Mouse (Mus musculus): Measurements from ENCODE around the gene Plcxd2. TPM values are rescaled to one million over a fixed set of nuclear protein-coding genes. Genes with fewer than 3 reads are reported as not detected.

Plcxd2 gene
- 7.4 and 7.5 TPM in 2 replicates for polyA plus RNA-seq (2015; fragmentation: Nextera tagmentation; extraction: Ambion mirVana)

DNA sequence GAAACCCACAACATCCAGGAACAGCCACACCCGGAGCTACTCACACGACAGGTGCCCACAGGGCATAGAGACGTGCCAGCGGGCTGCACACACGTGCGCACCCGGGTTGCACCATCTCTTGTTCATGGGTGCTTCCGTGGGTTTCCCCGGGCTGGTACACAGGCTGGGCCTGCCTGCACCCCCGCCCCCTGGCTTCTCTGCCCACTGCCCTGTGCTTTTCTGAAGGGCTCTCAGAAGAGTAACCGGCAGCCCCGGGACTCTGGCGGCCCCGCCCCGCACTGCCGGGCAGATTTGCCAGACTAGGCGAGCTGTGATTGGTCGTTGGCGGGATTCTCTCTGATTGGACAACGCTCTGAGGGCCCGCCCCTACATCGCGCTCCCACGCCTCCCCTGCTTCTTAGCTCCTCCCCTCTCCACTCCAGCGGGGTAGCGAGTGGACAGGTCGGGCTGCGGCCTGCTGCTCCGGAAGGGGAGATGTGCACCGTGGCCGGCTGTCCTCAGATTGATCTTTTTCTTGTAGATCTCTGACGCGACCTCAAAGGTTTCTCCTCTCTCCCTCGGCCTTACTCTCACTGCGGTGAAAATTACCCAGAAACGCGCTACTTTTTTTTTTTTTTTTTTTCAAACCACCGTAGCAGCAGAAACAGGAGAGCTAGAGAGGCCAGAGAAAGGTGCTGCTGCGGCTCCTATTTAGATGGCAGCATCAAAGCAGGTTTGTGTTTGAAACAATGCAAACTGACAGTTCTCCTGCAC, at the start of gene Plcxd2:
TSS of gene Plcxd2 (minus strand) at position 66 of the 753 bp plus-strand sequence.
- DNase-seq (ENCODE audit: low spot score) = peak; percentile 96

DNA sequence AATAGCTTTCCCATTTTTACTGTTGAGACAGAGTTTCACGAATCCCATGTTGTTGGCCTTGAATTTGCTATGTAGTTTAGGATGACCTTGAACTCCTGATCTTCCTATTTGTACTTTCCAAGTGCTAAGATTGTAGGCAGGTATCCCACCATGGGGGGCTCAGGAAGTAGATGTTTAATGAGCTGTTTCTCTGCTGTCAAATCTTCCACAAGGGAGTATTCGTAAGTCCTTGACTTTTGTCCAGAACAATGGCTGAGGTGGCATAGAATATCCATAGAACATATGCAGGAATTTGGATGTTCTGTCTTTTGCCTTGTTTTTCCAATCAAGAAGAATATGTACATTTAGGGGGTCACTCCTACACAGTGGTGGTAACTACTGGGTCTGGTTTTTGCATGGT, 36.9 kb upstream of the Plcxd2 start:
- DNase-seq (ENCODE audit: low spot score) = no peak

DNA sequence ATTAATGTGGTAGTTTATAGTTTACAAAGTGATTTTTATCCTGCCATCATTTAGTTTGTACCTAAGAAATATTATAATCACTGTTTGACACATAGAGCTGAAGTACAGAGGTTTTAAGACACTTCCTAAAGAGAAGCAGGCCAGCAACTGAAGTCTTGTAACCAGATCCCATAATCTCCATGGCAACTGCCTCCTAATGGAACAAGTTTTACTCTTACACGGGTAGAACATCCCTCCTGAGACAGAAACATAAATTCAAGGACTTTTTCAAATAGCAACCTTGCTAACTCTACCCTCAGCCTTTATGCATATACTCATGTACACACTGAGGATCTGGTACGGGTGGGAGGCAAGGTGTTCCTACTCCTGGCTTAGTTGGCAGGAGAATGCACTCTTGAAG, 26.2 kb upstream of the Plcxd2 start:
- DNase-seq (ENCODE audit: low spot score) = no peak

DNA sequence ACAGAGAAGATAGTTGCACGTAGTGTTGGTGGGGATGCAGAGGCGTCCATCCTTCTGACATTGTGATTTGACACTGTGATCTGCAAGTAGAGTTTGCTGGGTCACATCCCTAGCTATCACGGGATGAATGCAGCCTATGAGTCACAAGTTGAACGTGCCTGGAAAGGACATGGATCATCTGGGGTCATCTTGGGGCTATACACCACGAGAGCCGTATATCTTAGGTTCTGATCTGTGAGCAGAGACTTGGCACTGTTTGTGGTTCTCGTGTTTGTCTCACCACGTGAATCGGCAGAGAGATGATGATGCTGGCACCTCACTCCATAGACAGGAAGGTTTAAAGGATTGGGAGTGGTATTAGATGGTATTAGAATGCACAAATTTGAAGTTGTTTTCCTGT, 23.9 kb upstream of the Plcxd2 start:
- no peak for DNase-seq (ENCODE audit: low spot score)

DNA sequence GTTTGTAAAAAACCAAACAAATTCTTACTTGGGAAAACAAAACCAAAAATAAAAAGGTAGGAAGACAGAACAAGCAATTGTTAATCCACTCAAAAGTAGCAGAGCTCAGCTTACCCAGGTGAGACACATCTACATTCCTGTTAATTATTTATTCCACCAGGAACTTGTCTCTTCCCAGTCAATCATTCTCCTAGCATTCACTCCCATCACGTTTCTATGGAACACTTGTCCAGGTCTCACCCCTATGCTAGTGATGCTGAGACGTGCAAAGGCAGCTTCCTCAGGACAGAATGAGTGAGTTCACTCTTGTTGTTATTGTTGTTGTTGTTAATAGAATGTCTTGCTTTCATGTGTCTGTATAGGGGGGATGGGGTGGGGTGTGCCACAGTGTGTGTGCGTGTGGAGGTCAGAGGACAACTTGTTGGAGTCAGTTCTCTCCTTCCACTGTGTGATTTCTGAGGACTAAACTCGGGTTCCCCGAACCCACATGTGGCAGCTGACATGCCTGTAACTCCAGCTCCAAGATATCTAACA, 13.0 kb upstream of the Plcxd2 start:
- DNase-seq (ENCODE audit: low spot score) = no peak

DNA sequence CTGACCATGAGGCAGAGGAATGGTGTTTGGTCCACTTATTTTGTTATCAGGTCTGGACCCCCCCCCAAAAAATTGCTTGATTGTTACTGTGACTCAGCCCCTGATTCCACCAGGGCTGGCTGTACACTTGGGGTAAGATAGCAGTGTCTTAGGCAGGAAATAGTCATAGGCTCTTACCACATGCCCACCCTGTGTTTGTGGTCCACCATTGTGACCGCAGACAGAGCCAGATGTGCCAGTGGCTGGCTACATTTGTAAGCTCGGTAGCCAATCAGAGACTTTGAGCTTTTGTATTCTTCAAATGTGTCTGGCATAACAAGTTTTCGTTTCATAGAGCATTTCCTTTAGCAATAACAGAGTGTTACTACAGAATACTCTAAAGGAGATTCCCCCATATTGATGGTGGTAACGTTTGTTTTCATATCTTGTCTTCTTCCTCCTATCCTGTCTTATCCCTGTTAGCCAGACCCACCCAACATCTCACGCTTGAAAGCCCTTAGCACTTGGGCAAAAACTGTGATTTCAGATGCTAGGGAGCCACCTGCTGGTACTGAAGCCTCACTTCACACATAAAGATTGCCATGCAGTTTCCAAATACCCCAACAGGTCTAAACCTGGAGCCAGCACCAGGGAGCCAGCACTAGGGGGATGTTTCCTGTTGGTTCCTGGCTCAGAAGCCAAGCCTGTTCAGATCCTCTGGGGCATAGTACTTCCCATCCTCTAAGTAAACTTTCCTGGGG, 12.3 kb upstream of the Plcxd2 start:
- peak; percentile 85 for DNase-seq (ENCODE audit: low spot score)

DNA sequence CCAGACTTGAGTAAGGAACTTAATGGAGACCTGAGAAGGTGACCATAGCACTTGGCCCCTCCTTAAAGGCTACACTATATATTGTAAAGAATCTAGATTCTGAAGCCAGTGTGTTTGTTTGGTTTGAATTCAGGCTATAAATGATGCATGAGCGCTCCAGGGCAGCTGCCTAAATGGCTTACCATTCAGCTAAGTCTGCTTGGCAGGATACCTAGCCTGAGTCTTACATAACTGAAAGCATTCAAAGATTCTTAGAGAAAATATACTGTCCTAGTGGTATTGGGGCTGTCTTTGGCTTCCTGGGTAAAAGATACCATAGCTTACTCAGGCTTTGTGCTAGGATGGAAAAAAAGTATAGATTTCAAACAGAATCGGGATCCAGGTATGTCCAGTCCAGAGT, 11.3 kb upstream of the Plcxd2 start:
- DNase-seq (ENCODE audit: low spot score) = no peak

DNA sequence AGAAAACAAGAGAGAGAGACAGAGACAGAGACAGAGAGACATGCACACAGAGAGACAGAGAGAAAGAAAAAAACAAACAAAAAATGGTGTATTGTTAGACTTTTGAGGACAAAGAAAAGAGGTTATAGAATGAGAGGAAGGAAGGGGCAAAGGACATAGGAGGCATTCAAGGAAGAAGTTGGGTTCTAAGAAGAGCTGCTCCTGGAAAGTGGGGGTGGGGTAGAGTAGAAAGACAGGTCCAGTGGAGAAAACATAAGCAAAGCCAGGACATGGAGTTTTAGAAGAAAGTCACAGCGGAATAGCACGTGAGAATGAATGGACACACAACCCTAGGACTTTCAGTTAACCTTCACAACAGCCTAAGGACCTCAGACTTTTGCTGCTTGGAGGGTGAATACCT, 10.4 kb upstream of the Plcxd2 start:
- DNase-seq (ENCODE audit: low spot score) = no peak

DNA sequence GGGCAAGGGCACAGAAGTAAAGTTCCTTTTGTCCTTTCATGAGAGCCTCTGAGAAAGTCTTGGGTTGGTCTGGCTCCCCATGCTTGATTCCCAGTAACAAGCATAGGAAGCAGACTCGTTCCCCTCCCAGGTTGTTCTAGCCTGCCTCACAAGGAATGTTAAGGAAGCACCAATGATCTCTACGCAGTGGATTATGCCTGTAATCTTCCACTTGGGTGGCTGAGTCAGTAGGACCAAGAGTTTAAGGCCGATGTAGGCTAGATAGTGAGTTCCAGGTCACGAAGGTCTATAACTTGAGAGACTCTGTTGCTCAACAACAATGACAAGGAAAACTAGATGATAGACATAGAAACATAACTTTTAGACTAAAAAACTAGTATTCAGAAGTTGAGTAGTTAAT, 9.8 kb upstream of the Plcxd2 start:
- DNase-seq (ENCODE audit: low spot score) = no peak

DNA sequence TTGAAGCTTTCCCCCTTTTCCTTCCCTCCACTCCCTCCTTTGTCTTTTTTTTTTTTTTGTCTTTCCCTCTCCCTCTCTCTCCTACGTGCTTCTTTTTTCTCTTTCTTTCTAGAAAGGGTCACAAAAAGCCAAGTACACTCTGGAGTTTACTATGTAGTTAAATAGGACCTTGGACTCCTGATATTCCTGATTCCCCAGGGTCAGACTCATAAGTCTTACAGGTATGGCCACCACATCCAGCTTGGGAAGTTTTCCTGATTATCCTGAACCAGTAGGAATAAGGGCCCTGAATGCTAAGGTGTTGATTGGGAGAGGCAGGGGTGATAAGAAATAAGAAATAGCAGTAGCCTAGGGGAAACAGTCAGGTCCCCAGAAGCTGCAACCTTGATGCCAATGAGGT, 9.3 kb upstream of the Plcxd2 start:
- DNase-seq (ENCODE audit: low spot score) = no peak

DNA sequence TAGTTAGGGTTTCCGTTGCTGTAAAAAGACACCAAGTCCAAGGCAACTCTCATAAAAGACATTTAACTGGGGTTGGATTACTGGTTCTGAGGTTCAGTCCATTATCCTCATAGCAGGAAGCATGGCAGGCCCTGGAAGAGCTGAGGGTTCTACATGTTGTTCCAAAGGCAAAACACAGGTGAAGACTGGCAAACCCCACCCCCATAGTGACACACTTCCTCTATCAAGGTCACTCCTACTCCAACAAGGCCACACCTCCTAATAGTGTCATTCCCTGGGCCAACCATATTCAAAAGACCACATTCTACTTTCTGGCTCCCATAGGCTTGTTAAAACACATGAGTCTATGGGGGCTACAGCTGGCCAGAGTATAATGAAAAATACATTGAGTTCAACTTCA, 1.7 kb upstream of the Plcxd2 start:
- no peak for DNase-seq (ENCODE audit: low spot score)

DNA sequence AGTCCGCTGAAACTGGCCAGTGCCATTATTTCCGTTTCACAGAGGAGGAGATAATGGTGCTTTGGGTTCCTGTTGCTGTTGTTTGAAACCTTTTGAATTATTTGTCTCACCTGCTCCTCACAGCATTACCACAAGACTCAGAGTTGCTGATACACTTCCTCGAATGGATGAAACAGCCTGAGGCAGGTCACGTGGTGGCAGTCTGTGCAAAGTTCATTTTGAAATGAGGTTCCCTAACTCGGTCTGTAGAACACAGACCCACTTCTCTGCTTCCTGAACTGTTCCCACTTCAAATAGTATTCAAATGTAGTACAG, 845 bp upstream of the Plcxd2 start:
- DNase-seq (ENCODE audit: low spot score) = peak; percentile 84

DNA sequence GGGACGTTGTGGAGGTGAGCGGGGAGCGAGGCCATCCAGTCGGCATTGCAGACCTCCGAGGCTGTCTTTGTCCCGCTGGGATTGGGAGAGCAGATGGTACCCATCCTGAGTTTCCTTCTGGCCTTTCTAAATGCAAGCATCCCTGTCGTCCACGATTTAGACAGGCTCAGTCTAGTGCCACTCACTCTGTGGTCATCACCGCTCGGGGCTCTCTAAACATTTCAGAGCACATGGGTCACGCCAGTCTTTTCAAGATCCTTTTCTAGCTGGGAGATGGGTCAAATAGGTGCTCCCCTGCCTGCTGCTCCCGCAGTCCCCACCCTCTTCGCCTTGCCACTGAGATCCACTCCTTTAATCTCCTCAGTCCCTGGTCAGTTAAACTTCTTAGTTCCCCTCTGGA, 301 bp downstream of the Plcxd2 start:
- DNase-seq (ENCODE audit: low spot score) = no peak

DNA sequence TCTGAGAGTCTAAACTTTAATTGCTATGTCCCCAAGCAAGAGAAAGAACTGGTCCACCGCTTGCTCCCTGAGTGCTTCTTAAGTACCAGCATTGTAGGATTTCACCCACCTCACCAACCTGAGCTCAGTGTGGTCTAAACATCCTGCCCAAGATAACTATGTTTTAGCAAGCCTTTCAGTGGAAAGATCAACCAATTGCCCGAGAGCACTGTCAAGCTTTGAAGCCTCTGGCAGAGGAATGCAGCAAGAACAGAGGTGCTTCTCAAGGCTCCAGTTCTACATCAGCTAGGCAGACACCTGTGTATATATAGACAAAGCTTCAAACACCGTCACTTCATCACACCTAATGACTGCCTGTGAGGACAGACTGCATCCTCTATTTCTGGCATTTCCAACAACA, 1.3 kb downstream of the Plcxd2 start:
- peak; percentile 74 for DNase-seq (ENCODE audit: low spot score)

DNA sequence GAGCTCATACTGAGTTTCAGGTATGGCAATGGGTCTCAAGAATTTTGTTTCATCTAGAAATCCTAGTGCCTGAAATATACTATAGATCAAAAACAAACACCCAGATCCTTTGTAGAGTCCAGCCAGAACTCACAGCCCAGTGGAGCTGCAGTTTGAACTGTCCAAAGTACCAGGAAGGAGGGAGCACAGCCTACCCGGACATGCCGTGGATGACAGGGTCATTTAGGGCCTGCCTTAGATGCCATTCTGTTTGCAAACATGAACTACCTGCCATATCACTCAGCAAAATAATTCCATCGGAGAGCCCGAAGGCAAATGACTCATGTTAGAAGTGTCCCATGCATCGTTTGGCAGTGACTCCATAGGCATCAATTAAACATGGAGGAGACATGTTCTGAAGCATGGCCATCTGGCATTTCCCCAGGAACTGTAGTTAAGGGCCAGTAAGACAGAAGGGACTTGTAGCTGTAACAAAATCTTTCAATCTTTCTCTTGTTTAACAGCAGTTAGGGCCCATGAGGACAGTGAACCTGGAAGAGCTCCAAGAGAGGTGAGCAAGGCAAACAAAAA, 1.9 kb downstream of the Plcxd2 start:
- no peak for DNase-seq (ENCODE audit: low spot score)

DNA sequence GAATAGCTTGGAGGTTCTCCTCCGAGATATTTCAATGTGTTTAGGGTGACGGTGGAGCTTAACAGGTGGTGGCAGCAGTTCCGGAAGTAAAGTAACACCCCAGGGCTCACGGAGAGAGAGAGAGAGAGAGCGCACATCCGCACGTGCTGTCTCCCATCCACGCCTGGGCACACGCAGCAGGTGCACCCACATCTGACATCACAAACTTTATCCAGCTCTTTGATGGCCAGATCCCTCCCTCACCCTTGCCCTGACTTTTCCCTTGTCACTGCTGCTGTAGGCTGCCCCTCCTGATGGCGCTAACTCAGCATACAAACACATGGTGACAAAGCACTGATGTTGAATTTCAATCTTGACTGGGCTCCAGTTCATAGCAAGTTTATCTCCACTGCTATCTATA, 3.8 kb downstream of the Plcxd2 start:
- DNase-seq (ENCODE audit: low spot score) = peak; percentile 91

DNA sequence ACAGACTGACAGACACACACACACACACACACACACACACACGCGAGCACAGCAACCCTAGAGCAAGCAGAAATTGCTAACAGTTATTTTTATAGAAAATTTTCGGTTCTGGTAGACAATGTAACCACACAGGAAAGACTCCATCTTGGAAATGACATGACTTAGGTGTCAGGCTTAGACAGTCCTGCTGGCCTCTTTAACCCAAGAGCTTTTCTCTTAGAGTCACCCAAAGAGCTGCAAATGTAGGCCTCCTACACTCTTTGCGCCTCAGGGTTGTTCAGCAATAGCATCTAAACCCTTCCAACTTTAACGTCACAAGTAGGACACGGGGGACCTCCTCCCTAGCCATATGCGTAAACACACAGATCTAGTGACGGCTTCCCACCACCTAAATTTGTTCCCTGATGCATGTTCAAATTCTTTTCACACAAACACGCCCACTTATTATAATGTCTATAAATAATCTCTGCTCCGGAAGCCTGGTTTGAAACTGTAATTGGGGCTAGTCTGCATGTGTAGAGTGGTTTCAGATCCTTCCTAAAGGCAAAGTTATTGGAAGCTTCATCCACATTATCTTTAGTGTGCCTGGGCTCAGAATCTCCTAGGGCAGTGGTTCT, 8.4 kb downstream of the Plcxd2 start:
- DNase-seq (ENCODE audit: low spot score) = no peak

DNA sequence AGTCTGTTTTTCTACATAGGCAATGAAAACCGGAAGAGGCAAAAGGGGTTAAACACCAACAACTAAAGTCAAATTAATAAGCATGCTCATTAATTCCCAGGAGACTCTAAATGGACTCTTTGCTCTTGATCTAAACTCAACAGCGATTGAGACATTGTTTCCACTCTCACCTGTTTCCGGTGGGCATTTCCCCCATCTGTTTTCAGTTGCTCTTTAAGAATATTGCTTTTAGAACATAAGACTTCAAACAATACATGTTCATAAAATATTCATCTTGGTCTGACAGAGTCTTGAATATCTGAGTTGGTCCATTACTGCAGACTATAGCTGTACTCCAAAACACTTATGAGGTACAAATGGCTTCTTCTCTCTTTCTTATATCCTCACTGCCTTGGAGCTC, 9.0 kb downstream of the Plcxd2 start:
- no peak for DNase-seq (ENCODE audit: low spot score)

DNA sequence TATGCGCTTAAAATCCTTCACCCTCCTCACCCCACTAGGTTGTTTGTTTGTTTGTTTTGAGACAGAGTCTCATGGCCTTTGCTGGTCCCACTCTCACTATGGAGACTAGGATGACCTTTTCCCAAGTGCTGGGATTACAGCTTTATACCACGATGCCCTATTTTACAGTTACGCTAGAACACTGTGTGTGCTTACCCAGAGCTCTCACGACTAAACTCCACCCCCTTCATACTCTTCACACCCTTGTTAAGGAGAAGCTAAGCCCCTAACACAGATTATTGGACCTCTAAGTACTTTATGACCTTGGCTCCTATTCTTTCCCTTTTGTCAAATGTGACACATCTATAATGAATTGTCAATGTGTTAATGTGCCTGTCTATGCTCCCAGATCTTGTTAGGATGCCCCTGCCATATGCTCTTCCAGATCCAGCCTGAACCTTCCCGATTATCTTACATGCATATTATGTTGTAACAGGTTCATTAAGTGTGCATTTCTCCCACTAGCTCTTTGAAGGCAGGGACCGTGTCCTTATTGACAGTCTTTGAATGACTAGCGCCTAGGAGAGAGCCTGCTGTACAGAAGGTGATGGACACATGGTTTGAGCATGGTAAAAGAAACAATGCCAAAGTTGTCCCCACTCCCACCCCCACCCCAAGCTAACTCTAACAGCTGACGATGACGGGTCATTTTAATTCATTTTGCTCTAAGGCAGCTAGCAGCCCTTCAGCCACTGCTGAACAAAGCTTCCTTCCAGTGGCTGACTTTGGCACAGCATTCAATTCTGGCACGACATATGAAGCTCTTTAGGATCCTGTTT, 10.4 kb downstream of the Plcxd2 start:
- no peak for DNase-seq (ENCODE audit: low spot score)

DNA sequence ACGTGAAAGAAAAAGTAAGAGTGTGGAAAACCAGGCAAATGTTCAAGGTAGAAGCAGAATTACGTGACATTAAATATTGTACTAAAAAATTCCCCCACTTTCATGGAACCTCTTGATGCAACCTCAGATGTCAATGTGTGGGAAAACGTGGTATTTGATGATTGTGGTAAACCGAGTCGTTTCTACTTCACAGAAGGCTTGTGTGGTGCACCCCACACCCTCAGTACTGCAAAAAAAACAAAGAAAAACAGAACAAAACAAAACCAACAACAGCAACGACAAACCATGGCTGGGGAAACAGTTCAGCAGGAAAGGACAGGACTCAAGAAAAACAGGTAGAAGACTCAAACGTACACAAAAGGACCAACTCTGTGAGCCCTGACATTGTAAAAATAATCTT, 11.8 kb downstream of the Plcxd2 start:
- DNase-seq (ENCODE audit: low spot score) = peak; percentile 70
